Mouse (Mus musculus) forebrain, embryonic 14.5 days (tissue): ENCODE data around the gene Gabra2. TPM values are rescaled to one million over a fixed set of nuclear protein-coding genes. Genes with fewer than 3 reads are reported as not detected.

Source experiments
- ATAC-seq: fragments of 200-750 bp; cut with Nextera tagmentation; 2 replicates; pipeline ENCODE4 v1.8.0; 2017; ENCODE audit warnings: mild to moderate bottlenecking, moderate library complexity
- DNase-seq: peaks from one replicate; pipeline ENCODE4 v3.0.0-alpha.2; 2015; ENCODE audit warnings: low spot score
- H3K27ac ChIP-seq: fragments of 300-500 bp; sonication (generic); 2 replicates; pipeline ENCODE4 v1.5.1; 2014; ENCODE audit warnings: low read depth, mild to moderate bottlenecking, control low read depth, low read length, moderate library complexity
- H3K27me3 ChIP-seq: fragments of 300-500 bp; sonication (generic); replicated peaks from 2 replicates; pipeline ENCODE4 v1.6.1; 2014; ENCODE audit warnings: low read length, control low read depth, mixed read lengths; ENCODE audit not compliant: control insufficient read depth, insufficient read depth
- H3K36me3 ChIP-seq: fragments of 300-500 bp; sonication (generic); 2 replicates; pipeline ENCODE4 v1.6.1; 2014; ENCODE audit warnings: low read length, control low read depth; ENCODE audit not compliant: control insufficient read depth, insufficient read depth
- H3K4me1 ChIP-seq: fragments of 300-500 bp; sonication (generic); 2 replicates; pipeline ENCODE4 v1.6.1; 2014; ENCODE audit warnings: antibody characterized with exemption, low read length, control low read depth; ENCODE audit not compliant: control insufficient read depth, insufficient read depth
- H3K4me2 ChIP-seq: fragments of 300-500 bp; sonication (generic); 2 replicates; pipeline ENCODE4 v1.6.1; 2014; ENCODE audit warnings: mild to moderate bottlenecking, control low read depth, low read length
- H3K4me3 ChIP-seq: fragments of 300-500 bp; sonication (generic); 2 replicates; pipeline ENCODE4 v1.5.1; 2014; ENCODE audit warnings: low read depth, low read length, control low read depth
- H3K9ac ChIP-seq: fragments of 300-500 bp; sonication (generic); 2 replicates; pipeline ENCODE4 v1.6.1; 2014; ENCODE audit warnings: mild to moderate bottlenecking, low read length, control low read depth, moderate library complexity
- H3K9me3 ChIP-seq: fragments of 300-500 bp; sonication (generic); replicated peaks from 2 replicates; pipeline ENCODE4 v1.6.1; 2016; ENCODE audit warnings: low read length, control low read depth, mixed read lengths; ENCODE audit not compliant: control insufficient read depth
- WGBS: fragments of 180-500 bp; shearing (Covaris S2); extraction: QIAGEN DNeasy Blood & Tissue Kit; methylation state at CpG from one replicate; pipeline ENCODE4 v1.1.7; 2014; 5-methylcytosine and 5-hydroxymethylcytosine counted together
- polyA plus RNA-seq: library from polyadenylated mRNA; unstranded; fragments of >200 nt; fragmentation: Nextera tagmentation; extraction: Ambion mirVana; gene quantifications from 2 replicates; pipeline ENCODE4 v1.2.1, GENCODE M21; 2014

Gabra2 gene
- polyA plus RNA-seq, 1 experiment from 2014 or later, result 16.4 TPM

DNA sequence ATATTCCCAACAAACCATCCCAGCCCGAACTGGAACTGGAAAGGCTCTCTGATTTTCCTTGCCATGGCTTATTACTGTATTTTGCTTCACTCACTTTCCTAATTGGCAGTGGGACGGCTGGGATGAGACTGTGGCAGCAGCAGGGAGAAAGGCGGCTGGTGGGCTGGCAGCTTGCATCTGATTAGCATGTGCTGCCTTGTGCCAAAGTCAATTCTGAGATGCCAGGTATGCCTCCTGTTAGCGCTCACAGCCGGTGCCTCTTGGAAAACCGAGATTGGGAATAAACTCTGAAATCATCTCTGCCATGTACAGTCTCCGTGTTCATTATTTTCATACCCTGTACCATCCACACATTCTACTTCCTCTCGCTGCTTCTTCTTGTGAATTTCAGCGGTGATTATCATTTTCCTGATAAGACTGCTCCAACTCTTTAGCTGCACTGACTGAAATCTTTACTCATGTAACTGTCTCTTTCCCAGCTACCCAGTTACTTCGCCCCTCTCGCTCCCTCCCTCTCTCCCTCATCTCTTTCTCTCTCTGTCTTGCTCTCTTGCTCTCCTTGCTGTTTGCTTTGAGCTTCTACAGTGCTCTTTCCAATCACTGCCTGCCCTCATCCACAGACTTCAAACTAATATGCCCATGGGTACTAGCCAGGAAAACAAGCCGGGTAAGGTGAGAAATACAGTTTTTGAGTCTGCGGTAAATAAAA lies 99.9 kb downstream of the Gabra2 start:
- Histone ChIP-seq H3K4me1 (no peaks in the 10 kb centered on the region), H3K9ac (no peak overlapping the region), H3K4me2 (no peak overlapping the region), H3K4me3 (no peak overlapping the region), H3K27me3 (no peaks in the 10 kb centered on the region), H3K9me3 (no peaks in the 10 kb centered on the region), H3K36me3 (no peaks in the 10 kb centered on the region), H3K27ac (peak overlapping the region; percentile 76)
- peak; percentile 90 for DNase-seq
- 58% methylated on average over 13 of the region's 13 CpGs for WGBS
- peak; percentile 98 for ATAC-seq

DNA sequence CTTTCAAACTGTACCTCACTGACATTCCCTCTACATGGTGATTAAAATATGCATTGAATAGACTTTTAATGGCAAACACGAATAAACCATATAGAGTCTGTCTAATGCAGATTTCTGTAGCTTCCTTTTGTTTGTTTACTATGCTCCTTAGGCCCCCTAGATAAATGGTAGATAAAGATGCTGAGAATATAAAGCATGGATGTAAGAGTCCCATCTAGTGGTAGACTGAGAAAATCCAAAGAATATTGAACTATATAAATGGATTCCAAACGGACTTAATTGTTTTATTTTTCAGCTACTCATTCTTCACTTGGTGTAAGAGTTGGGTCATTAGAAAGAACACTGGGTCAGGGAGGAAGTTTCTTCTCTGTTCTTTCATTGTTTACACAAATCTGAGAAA lies 102.4 kb downstream of the Gabra2 start:
- no peaks in the 10 kb centered on the region for H3K36me3 ChIP-seq
- ATAC-seq, result no peak
- peak; percentile 36 for DNase-seq

DNA sequence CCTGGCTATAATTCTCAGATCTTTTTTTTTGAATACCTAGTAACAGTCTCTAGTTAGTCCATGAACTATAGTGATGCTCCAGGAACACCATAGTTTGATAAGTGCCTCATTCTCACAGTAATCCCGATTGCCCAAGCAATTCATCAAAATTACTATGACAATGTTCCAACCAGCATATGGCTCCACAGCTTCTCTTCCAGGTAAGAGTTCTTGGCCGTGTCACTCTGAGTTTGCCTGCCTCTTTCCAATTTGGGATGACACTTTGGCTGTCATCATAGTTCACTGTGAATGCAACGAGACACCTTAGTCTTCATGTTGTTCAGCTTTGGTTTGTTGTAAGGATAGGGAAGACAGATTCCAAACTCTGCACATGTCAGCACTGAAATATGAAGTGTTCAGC lies 104.8 kb downstream of the Gabra2 start:
- 87% methylated on average over 3 of the region's 3 CpGs for WGBS
- H3K27me3 ChIP-seq, result no peaks in the 10 kb centered on the region
- H3K9ac ChIP-seq, result no peak overlapping the region
- H3K36me3 ChIP-seq, result no peaks in the 10 kb centered on the region
- no peak overlapping the region for H3K4me3 ChIP-seq
- ATAC-seq (no peak), DNase-seq (no peak)
- no peaks in the 10 kb centered on the region for H3K4me1 ChIP-seq
- no peak overlapping the region for H3K4me2 ChIP-seq
- H3K9me3 ChIP-seq, result no peaks in the 10 kb centered on the region
- H3K27ac ChIP-seq, result no peak overlapping the region

More for the DNA sequence above, 102.4 kb downstream of the Gabra2 start:
- no peaks in the 10 kb centered on the region for H3K9me3 ChIP-seq
- H3K27me3 ChIP-seq, result no peaks in the 10 kb centered on the region
- no peak overlapping the region for H3K4me2 ChIP-seq
- H3K4me1 ChIP-seq, result no peaks in the 10 kb centered on the region
- no peak overlapping the region for H3K9ac ChIP-seq
- no peak overlapping the region for H3K27ac ChIP-seq
- no peak overlapping the region for H3K4me3 ChIP-seq
- 60% methylated on average over 2 of the region's 2 CpGs for WGBS
